Comparison of ENCODE assay signal across 15 mouse cellular contexts in genomic region chr12:119655366-119655765, GRCm38 (mm10).
"Had no signal": no experiment of that assay in that cellular context is flagged by ENCODE, and none has a peak within 500 bp of the region (broad histone marks: within the 10 kb centered on the region; RNA-seq: fewer than 3 reads in every experiment).

No protein-coding gene starts in this region.

- H3K27ac ChIP-seq: left cerebral cortex, adult 2 months; limb, embryonic 13.5 days; liver, embryonic 13.5 days; stomach, embryonic 15.5 days had no signal

- H3K4me1 ChIP-seq: limb, embryonic 13.5 days; liver, embryonic 13.5 days; stomach, embryonic 15.5 days had no signal

- H3K4me2 ChIP-seq: limb, embryonic 13.5 days; liver, embryonic 13.5 days; stomach, embryonic 15.5 days had no signal

- H3K9ac ChIP-seq: limb, embryonic 13.5 days; liver, embryonic 13.5 days; liver, postnatal 0 days; stomach, embryonic 15.5 days had no signal

- H3K36me3 ChIP-seq: limb, embryonic 13.5 days; liver, embryonic 13.5 days; stomach, embryonic 15.5 days had no signal

- ATAC-seq: inflammation-experienced regulatory T-cells, adult 6 months; intestine, postnatal 0 days; liver, postnatal 0 days; lung, postnatal 0 days; midbrain, embryonic 16.5 days had no signal

- DNase-seq: kidney, adult 9 months; kidney, postnatal 25 days; liver, embryonic 13.5 days; liver, postnatal 0 days; lung, postnatal 36 days; right cerebral cortex, postnatal 14 days; thymus, adult 2 months; thymus, postnatal 36 days had no signal

- H3K27me3 ChIP-seq: limb, embryonic 13.5 days; liver, embryonic 13.5 days; stomach, embryonic 15.5 days had no signal

- H3K9me3 ChIP-seq: limb, embryonic 13.5 days; liver, embryonic 13.5 days; stomach, embryonic 15.5 days had no signal

- H3K4me3 ChIP-seq: left cerebral cortex, adult 2 months; limb, embryonic 13.5 days; liver, embryonic 13.5 days; stomach, embryonic 15.5 days had no signal
